Mouse (Mus musculus) frontal cortex, postnatal 10 days (tissue): ENCODE measurements around the gene Cryba2.

Experiments used
- DNase-seq, 2 experiments: peaks; one replicate each; pipeline ENCODE4 v3.0.0; 2022; ENCODE audit warnings: low spot score in 2 of 2, mixed read lengths in 1 of 2

Cryba2 gene

GRCm38 (mm10) chr1:74893134-74893855, at the start of gene Cryba2:
TSS of gene Cryba2 (minus strand) at chr1:74893143.
- peak in 1 of 2 experiments; percentile 46 for DNase-seq

GRCm38 (mm10) chr1:74941651-74942360, 48.9 kb upstream of the Cryba2 start:
- no peak for DNase-seq

- DNase-seq = no peak
These were observed 46.8 kb upstream of the Cryba2 start for GRCm38 (mm10) chr1:74939762-74940161.

GRCm38 (mm10) chr1:74936221-74936830, 43.4 kb upstream of the Cryba2 start:
- no peak for DNase-seq

- peak in 1 of 2 experiments; percentile 66 for DNase-seq
These were observed 42.5 kb upstream of the Cryba2 start, which contains the start of gene Cfap65 for GRCm38 (mm10) chr1:74935402-74935801. TSS of gene Cfap65 (minus strand) at chr1:74935599.

- DNase-seq = no peak
These were observed 34.8 kb upstream of the Cryba2 start for GRCm38 (mm10) chr1:74927621-74928296.

- DNase-seq = peak in 1 of 2 experiments; percentile 25
These were observed 33.8 kb upstream of the Cryba2 start for GRCm38 (mm10) chr1:74926721-74927120.

- no peak for DNase-seq
These were observed 31.5 kb upstream of the Cryba2 start for GRCm38 (mm10) chr1:74924464-74924863.

GRCm38 (mm10) chr1:74915706-74916105, 22.8 kb upstream of the Cryba2 start:
- DNase-seq = no peak

GRCm38 (mm10) chr1:74902191-74902590, 9.2 kb upstream of the Cryba2 start:
- no peak for DNase-seq

- DNase-seq = peak in 1 of 2 experiments; percentile 45
These were observed 8.7 kb upstream of the Cryba2 start for GRCm38 (mm10) chr1:74901686-74902085.

GRCm38 (mm10) chr1:74900341-74901285, 7.7 kb upstream of the Cryba2 start:
- no peak for DNase-seq

- DNase-seq = no peak
These were observed 5.9 kb upstream of the Cryba2 start for GRCm38 (mm10) chr1:74898656-74899431.

- no peak for DNase-seq
These were observed 5.0 kb upstream of the Cryba2 start for GRCm38 (mm10) chr1:74897976-74898375.

GRCm38 (mm10) chr1:74894966-74895365, 2.0 kb upstream of the Cryba2 start:
- peak in 1 of 2 experiments; percentile 54 for DNase-seq

GRCm38 (mm10) chr1:74892351-74893133, 401 bp downstream of the Cryba2 start:
- DNase-seq = no peak

GRCm38 (mm10) chr1:74891513-74891912, 1.4 kb downstream of the Cryba2 start:
- no peak for DNase-seq

GRCm38 (mm10) chr1:74885369-74886042, 7.4 kb downstream of the Cryba2 start, which contains the start of gene Fev:
TSS of gene Fev (minus strand) at chr1:74885419.
- no peak for DNase-seq
